Mouse (Mus musculus) liver, postnatal 0 days (tissue): ENCODE data around the gene Zfp800. TPM values are rescaled to one million over a fixed set of nuclear protein-coding genes. Genes with fewer than 3 reads are reported as not detected.
A peak's percentile ranks its signal among the peaks of the same experiment; 100 is the strongest.

Source experiments
- ATAC-seq: fragments of 200-750 bp; cut with Nextera tagmentation; 2 replicates; pipeline ENCODE4 v1.8.0; 2017; ENCODE audit warnings: mild to moderate bottlenecking, moderate library complexity
- DNase-seq: peaks from one replicate; pipeline ENCODE4 v3.0.0-alpha.2; 2016
- H3K27ac ChIP-seq: fragments of 300-500 bp; sonication (generic); 2 replicates; pipeline ENCODE4 v1.5.1; 2014; ENCODE audit warnings: antibody characterized with exemption, moderate library complexity, mild to moderate bottlenecking, low read depth
- H3K27me3 ChIP-seq: fragments of 300-500 bp; sonication (generic); 2 replicates; pipeline ENCODE4 v1.6.1; 2014; ENCODE audit warnings: low read length, control low read depth, mixed read lengths; ENCODE audit not compliant: insufficient read depth
- H3K36me3 ChIP-seq: fragments of 300-500 bp; sonication (generic); replicated peaks from 2 replicates; pipeline ENCODE4 v1.6.1; 2014; ENCODE audit warnings: mild to moderate bottlenecking, control low read depth, low read length, moderate library complexity, mixed read lengths; ENCODE audit not compliant: insufficient read depth
- H3K4me1 ChIP-seq: fragments of 300-500 bp; sonication (generic); 2 replicates; pipeline ENCODE4 v1.6.1; 2014; ENCODE audit warnings: antibody characterized with exemption, mild to moderate bottlenecking, control low read depth; ENCODE audit not compliant: insufficient read depth
- H3K4me2 ChIP-seq: fragments of 300-500 bp; sonication (generic); 2 replicates; pipeline ENCODE4 v1.6.1; 2014; ENCODE audit warnings: low read depth, mild to moderate bottlenecking, low read length, moderate library complexity, mixed read lengths
- H3K4me3 ChIP-seq: fragments of 300-500 bp; sonication (generic); 2 replicates; pipeline ENCODE4 v1.5.1; 2014; ENCODE audit warnings: low read depth, low read length
- H3K9ac ChIP-seq: fragments of 300-500 bp; sonication (generic); replicated peaks from 2 replicates; pipeline ENCODE4 v1.6.1; 2014; ENCODE audit warnings: mild to moderate bottlenecking, moderate library complexity
- H3K9me3 ChIP-seq: fragments of 300-500 bp; sonication (generic); 2 replicates; pipeline ENCODE4 v1.6.1; 2016; ENCODE audit warnings: mild to moderate bottlenecking, control low read depth, low read length, mixed read lengths
- CTCF ChIP-seq: sonication (generic); IDR thresholded peaks from 2 replicates; pipeline ENCODE4 v1.5.1; 2016; ENCODE audit warnings: antibody characterized with exemption, low read depth
- EP300 ChIP-seq: IDR thresholded peaks from 2 replicates; pipeline ENCODE4 v1.6.1; 2016; ENCODE audit warnings: antibody characterized with exemption, low read depth, mild to moderate bottlenecking
- WGBS: fragments of 180-500 bp; shearing (Covaris S2); extraction: QIAGEN DNeasy Blood & Tissue Kit; methylation state at CpG from one replicate; pipeline ENCODE4 v1.1.7; 2014; ENCODE audit not compliant: insufficient replicate concordance; 5-methylcytosine and 5-hydroxymethylcytosine counted together
- polyA plus RNA-seq: library from polyadenylated mRNA; unstranded; fragments of >200 nt; fragmentation: Nextera tagmentation; extraction: Ambion mirVana; gene quantifications from 2 replicates; pipeline ENCODE4 v1.2.1, GENCODE M21; 2015

The Zfp800 gene
- polyA plus RNA-seq, 1 experiment from 2014 or later: 17.1 TPM

DNA sequence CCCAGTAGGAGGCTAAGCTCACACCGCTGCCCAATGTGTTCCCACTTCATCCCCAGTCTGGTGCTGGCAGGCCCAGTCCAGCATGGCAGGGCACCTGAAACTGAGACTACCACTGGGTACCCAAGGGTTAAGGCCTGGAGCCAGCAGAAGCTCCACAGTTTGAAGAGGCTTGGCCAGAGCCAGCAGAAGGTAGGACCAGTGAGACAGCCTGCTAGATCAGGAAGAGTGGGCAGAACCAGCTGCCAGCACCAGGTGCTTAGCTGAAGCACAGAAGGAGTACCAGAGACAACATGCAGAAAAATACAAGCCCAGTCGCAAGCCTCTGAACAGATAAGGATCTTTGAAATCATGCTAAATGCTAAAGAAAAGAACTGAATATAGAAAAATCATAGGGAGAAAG lies 117.9 kb downstream of the Zfp800 start:
- no peaks in the 10 kb centered on the region for H3K9me3 ChIP-seq
- H3K9ac ChIP-seq: no peak overlapping the region
- TF ChIP-seq CTCF (no peak), EP300 (no peak)
- H3K4me1 ChIP-seq: no peaks in the 10 kb centered on the region
- H3K36me3 ChIP-seq: no peaks in the 10 kb centered on the region
- 80% methylated on average over 2 of the region's 2 CpGs for WGBS
- DNase-seq (no peak), ATAC-seq (no peak)
- no peak overlapping the region for H3K4me3 ChIP-seq
- no peak overlapping the region for H3K4me2 ChIP-seq
- no peaks in the 10 kb centered on the region for H3K27me3 ChIP-seq
- no peak overlapping the region for H3K27ac ChIP-seq

DNA sequence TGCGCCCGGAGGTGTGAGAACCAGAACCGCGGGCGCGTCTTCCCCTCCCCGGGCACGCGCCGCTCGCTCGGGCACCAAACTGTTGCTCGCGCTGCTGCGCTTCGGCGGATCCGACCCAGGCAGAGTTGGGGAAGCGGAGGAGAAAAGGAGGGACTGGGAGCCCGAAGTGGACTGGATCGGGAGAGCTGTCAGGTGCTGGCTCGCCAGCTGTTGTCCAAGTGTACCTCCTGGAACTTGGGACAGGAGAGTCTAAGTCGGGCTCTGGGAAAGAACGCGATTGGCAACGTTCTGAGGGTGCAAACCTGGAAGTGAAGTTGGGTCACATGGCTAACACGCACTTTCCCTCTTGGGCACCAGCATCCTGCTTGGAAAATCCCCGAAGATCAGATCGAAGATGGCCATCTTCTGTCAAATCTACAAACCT lies 135.6 kb downstream of the Zfp800 start:
- Histone ChIP-seq H3K4me2 (peak overlapping the region; percentile 93), H3K27me3 (no peaks in the 10 kb centered on the region), H3K4me3 (peak overlapping the region; percentile 93), H3K9ac (peak overlapping the region; percentile 90), H3K36me3 (peaks cover 14% of the 10 kb centered on the region), H3K9me3 (no peaks in the 10 kb centered on the region), H3K27ac (peak overlapping the region; percentile 95), H3K4me1 (peaks cover 12% of the 10 kb centered on the region)
- ATAC-seq (no peak), DNase-seq (no peak)
- under 1% methylated on average over 29 of the region's 29 CpGs for WGBS
- TF ChIP-seq EP300: no peak
- TF ChIP-seq CTCF: no peak

DNA sequence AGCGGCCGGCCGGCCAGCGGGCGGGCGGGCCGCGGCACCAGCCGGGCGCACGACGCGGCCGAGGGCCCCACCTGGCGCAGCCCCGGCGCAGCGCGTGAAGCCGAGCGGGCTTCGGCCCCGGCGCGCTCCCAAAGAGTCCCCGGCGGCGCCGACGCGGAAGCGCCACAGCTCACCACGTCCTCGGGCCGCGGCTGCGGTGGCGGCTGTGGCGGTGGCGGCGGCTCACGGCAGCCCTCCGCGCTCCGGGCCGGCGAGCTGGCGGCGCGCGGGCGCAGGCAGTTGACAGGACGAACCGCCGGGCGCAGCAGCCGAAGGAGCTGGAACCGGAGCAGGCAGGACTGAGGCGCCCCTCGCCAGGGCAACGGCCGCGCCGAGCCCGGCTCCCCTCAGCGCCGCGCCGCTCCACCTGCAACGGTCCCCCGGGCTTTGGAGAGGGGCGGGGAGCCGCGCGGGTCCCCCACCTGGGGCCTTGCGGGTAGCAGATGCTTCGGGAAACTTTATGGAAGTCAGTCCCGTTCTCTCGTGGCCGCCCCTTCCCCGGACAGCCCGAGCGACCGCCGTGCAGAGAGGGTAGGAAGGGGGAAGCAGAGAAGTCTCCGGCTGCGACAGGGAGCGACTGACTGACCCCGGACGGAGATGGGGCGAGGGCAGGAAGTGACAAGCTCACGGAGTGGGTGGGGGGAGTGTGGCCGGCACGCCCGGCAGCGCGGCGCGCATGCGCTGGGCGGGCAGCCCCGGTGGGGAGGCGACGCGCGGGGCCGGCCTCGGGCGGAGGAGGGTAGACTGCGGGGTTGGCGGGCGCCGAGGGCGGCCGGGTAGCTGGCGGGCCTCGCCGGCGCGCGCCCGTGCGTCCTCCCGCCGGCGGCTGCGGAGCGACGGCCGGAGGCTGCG lies 136.3 kb downstream of the Zfp800 start:
- H3K27ac ChIP-seq: peak overlapping the region; percentile 95
- H3K27me3 ChIP-seq: no peaks in the 10 kb centered on the region
- H3K9ac ChIP-seq: peak overlapping the region; percentile 90
- no peaks in the 10 kb centered on the region for H3K9me3 ChIP-seq
- peak overlapping the region; percentile 93 for H3K4me2 ChIP-seq
- H3K4me3 ChIP-seq: peak overlapping the region; percentile 93
- peaks cover 12% of the 10 kb centered on the region for H3K4me1 ChIP-seq
- TF ChIP-seq EP300 (no peak), CTCF (no peak)
- under 1% methylated on average over 106 of the region's 131 CpGs for WGBS
- peak; percentile 90 for ATAC-seq
- peak; percentile 90 for DNase-seq
- peaks cover 16% of the 10 kb centered on the region for H3K36me3 ChIP-seq

DNA sequence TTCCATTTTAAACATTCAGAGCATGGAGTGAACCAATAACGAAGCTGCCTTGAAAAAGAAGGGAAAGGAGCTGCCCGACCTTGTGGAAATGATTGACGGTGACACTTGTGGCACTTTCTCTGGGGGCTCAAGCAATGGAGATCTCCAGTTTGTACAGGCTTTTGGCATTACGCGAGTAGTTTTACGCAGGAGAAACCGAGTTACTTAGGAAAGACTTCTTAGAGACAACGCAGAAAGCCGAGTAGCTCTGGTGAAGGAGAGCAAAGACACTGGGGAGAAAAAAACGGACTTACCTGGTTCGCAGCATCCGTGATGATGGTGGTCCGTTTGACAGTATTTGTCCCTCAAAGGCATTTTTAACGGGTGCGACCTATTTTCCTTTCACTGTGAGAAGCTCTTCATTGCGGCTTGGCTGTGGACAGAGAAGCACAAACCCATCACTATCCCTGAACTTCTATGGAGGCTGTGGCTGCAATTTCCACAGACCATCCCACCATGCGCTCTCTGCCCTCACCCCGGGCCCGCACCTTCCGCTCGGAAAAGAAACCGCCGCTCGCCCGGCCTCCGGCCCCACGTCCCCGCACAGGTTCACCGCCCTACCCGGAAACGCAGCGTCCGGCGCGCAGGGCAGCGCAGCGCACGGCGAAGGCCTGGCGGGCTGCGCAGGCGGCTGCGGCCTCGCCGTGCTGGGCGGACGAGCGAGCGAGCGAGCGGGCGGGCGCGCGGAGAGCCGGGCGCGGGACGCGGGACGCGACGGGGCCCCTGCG lies 137.2 kb downstream of the Zfp800 start:
- TF ChIP-seq CTCF: no peak
- TF ChIP-seq EP300: no peak
- Histone ChIP-seq H3K9me3 (no peaks in the 10 kb centered on the region), H3K36me3 (peaks cover 24% of the 10 kb centered on the region), H3K27ac (peak overlapping the region; percentile 95), H3K27me3 (no peaks in the 10 kb centered on the region), H3K9ac (peak overlapping the region; percentile 90), H3K4me1 (peaks cover 12% of the 10 kb centered on the region), H3K4me3 (peak overlapping the region; percentile 93), H3K4me2 (peak overlapping the region; percentile 93)
- DNase-seq (peak; percentile 66), ATAC-seq (peak; percentile 60)
- 2% methylated on average over 56 of the region's 64 CpGs for WGBS

DNA sequence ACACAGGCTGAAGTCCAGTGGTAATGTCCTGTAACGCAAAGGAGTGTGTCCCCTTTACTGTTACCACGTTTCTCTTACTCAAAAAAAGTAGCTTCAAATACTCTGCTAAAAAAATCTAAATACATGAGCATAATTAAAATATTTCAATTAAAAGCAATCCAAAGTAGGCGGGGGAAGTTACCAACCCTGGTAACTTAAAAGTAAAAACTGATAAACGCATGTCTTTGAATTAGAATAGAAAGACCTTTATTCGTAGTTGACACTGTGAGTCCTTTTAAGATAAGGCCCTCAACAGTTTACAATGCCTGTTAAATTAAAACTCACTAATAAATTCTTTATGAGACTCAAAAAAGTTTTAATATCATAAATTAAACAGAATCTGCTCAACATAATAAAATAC lies 138.1 kb downstream of the Zfp800 start:
- 62% methylated on average over 5 of the region's 5 CpGs for WGBS
- H3K4me2 ChIP-seq: peak overlapping the region; percentile 63
- no peaks in the 10 kb centered on the region for H3K27me3 ChIP-seq
- H3K4me1 ChIP-seq: peaks cover 12% of the 10 kb centered on the region
- H3K9me3 ChIP-seq: no peaks in the 10 kb centered on the region
- TF ChIP-seq EP300 (no peak), CTCF (no peak)
- H3K9ac ChIP-seq: no peak overlapping the region
- DNase-seq (no peak), ATAC-seq (no peak)
- H3K4me3 ChIP-seq: peak overlapping the region; percentile 24
- no peak overlapping the region for H3K27ac ChIP-seq
- H3K36me3 ChIP-seq: peaks cover 32% of the 10 kb centered on the region

DNA sequence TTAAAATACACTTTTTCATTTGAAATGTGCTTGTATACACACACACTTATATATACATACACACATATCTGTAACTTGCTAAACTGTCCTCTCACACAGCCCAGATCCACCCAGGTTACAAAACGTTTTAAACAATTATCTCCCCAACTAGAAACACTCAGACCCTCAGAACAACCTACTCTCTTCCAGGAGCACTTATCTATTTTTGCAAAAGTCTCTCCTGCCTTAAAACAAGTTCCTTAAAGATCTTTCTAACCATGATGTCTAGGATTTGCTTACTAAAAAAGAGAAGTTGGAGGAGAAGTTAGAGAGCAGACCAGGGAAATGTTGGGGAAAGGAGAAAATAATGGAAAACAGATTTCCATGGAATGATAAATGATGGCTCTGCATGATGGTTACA lies 139.4 kb downstream of the Zfp800 start:
- H3K4me2 ChIP-seq: no peak overlapping the region
- ATAC-seq: no peak
- peaks cover 35% of the 10 kb centered on the region for H3K36me3 ChIP-seq
- H3K9ac ChIP-seq: no peak overlapping the region
- DNase-seq: no peak
- no peaks in the 10 kb centered on the region for H3K9me3 ChIP-seq
- 26% methylated on average over 1 of the region's 1 CpGs for WGBS
- TF ChIP-seq EP300 (no peak), CTCF (no peak)
- no peaks in the 10 kb centered on the region for H3K27me3 ChIP-seq
- H3K4me3 ChIP-seq: no peak overlapping the region
- H3K4me1 ChIP-seq: peaks cover 12% of the 10 kb centered on the region
- no peak overlapping the region for H3K27ac ChIP-seq
